Mouse (Mus musculus) bone marrow, adult 2 months (tissue): ENCODE data around the gene Rab35.

Experiments
- CTCF ChIP-seq: fragments of 200-500 bp; IDR thresholded peaks from 2 replicates; pipeline ENCODE4 v1.5.1; 2011; ENCODE audit warnings: low read length, control low read depth; ENCODE audit not compliant: control insufficient read depth, insufficient read depth
- POLR2A ChIP-seq: fragments of 200-500 bp; IDR thresholded peaks from 2 replicates; pipeline ENCODE4 v1.6.1; 2011; ENCODE audit warnings: low read depth, mild to moderate bottlenecking, control low read depth, low read length, borderline replicate concordance; ENCODE audit not compliant: control insufficient read depth

DNA sequence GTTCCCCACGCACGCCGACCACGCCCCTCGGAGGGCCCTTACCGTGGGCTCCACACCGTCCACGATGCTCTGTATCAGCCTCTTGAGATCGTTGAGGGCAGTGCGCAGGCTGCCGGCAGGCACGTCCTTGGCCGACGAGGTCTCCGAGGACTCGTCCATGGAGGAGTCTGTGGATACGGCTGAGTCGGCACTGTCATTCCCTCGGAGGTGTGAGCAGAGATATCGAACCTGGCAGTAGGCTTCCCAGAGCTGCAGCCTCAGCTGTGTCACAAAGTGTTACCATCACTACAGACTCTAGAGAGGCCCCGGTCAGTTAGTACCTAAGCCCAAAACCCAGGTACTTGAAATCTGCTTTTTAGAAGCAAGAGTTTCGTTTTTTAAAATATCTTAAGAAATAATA lies 30.9 kb downstream of the Rab35 start:
- TF ChIP-seq POLR2A (no peak), CTCF (no peak)
